Mouse (Mus musculus): Measurements from ENCODE around the gene Tmem39a.

- no peak for TF ChIP-seq EP300 (IDR thresholded peaks at IDR 0.05; ENCODE audit: low read depth in 1 of 2, low read length in 2 of 2)
- no peak for TF ChIP-seq MAZ (IDR thresholded peaks at IDR 0.05; ENCODE audit: low read depth, low read length)
- TF ChIP-seq POLR2A (IDR thresholded peaks at IDR 0.05; ENCODE audit: control insufficient read depth in 1 of 2, insufficient read depth in 1 of 2, low read depth in 1 of 2, low read length in 2 of 2, poor library complexity in 1 of 2), result no peak
- TF ChIP-seq ZMIZ1 (IDR thresholded peaks at IDR 0.05; ENCODE audit: low read depth, low read length), result no peak
- TF ChIP-seq HCFC1 (IDR thresholded peaks at IDR 0.05; ENCODE audit: low read depth, low read length), result no peak
- no peak for TF ChIP-seq CTCF (IDR thresholded peaks at IDR 0.05 in 2 of 3, conservative IDR thresholded peaks at IDR 0.05 in 1 of 3; ENCODE audit: control insufficient read depth in 1 of 3, insufficient read depth in 1 of 3, low read depth in 2 of 3, low read length in 3 of 3, poor library complexity in 1 of 3, severe bottlenecking in 1 of 3)
- no peak for TF ChIP-seq MAFK (IDR thresholded peaks at IDR 0.05; ENCODE audit: borderline replicate concordance, low read depth, low read length)
These were observed 35.9 kb downstream of the Tmem39a start for GRCm38 (mm10) chr16:38594435-38594834.

All from MEL (cell line).